Mouse (Mus musculus) urinary bladder, postnatal 10 days (tissue): ENCODE measurements at regions not wholly inside any gene's neighbourhood (a gene's known extent, or its start where the extent isn't known, plus 50 kb on each side); places are given as distances from the start of the nearest gene placed in this dataset.

Experiments used
- DNase-seq: peaks from one replicate; pipeline ENCODE4 v3.0.0; 2022; ENCODE audit warnings: low spot score

- DNase-seq: no peak
Observed at GRCm38 (mm10) chr1:128779586-128780158, 187.6 kb upstream of the Cxcr4 start.

- no peak for DNase-seq
Observed at GRCm38 (mm10) chr1:128772440-128772839, 180.3 kb upstream of the Cxcr4 start.

GRCm38 (mm10) chr1:128770786-128771185, 178.7 kb upstream of the Cxcr4 start:
- DNase-seq: no peak

GRCm38 (mm10) chr1:128767991-128768390, 175.9 kb upstream of the Cxcr4 start:
- no peak for DNase-seq

DNA sequence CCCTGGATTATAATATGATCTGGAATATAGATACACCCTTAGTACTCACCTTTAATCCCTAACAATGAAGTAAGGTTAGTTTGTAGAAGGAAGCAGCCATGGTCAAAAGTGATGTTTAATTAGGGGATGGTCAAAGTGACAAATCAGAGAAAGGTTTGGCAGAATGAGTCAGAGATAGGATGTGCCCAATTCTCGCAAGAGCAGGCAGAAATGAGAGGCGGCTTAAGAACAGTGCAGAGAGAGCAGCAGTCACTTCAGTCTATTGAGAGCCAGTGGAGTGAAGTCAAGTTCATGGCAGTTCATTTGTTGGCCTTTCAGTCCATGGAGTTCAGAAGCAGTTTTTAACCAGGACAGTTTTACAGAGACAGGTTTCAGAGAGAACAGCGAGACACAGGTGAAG, 175.3 kb upstream of the Cxcr4 start:
- no peak for DNase-seq

- DNase-seq: no peak
Observed at GRCm38 (mm10) chr1:128766894-128767268, 174.8 kb upstream of the Cxcr4 start.

- no peak for DNase-seq
Observed at GRCm38 (mm10) chr1:128766193-128766893, 174.2 kb upstream of the Cxcr4 start.

DNA sequence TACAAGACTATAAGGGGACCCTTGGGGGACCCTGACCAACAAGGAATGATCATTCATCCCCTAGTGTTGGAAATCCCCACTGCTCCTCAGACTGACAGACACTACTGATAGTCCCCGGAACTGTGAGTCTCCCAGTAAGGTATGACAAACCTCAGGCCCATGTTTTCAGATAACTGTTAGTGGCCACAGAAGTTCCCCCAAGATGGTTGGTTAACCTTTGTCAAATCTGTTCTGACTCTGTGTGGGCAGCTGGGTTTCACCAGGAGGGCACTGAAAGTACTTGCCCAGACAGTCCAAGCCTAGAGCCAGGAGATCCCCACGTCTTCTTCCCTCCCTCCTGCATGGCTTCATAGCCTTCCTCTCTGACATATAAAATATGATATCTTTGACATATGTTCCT, 173.5 kb upstream of the Cxcr4 start:
- no peak for DNase-seq

- DNase-seq: no peak
Observed at GRCm38 (mm10) chr1:128765142-128765541, 173.0 kb upstream of the Cxcr4 start.

DNA sequence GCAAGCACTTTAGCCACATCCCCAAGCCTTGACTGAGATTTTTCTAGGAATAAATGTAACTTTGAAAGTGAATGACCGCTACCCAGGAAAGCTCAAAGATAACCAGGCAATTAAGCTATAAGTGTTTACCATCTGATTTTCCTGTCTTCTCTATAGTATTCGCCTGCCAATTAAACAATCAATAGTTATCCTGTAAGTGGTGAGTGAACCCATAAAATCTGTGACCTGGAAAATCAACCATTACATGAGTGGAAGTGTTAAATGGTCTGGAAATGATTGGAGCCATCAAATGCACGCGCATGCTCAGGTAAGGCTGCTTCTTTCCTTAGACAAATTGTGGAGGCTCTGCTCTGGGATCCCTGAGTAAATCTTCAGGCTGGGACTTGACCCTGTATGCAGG, 170.8 kb upstream of the Cxcr4 start:
- no peak for DNase-seq

GRCm38 (mm10) chr1:128762076-128762475, 170.0 kb upstream of the Cxcr4 start:
- no peak for DNase-seq

GRCm38 (mm10) chr1:128758802-128759481, 166.8 kb upstream of the Cxcr4 start:
- DNase-seq: no peak

DNA sequence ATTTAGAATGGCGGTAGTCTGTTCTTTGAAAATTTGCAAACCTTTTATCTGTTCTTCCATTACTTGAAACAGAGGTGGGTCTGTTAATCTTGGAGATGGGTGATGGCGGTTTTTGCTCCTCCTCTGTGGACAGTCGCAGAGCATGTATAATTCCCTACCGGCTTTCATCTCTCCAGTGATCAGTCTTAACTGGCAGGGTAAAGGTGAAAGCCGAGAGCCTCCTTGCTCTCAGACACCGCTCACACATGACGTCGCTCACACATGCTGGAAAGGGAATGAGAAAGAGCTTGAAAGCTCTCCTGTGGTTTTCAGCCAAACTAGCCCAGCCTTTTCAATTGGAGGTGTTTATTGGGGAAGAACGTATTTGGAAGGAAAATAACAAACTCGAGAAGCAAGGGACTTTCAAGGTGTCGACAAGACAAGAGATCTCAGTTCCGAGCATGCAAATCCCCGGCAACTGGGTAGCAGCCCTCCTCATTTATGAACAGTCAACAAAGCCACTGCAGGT, 166.3 kb upstream of the Cxcr4 start:
- DNase-seq: no peak

DNA sequence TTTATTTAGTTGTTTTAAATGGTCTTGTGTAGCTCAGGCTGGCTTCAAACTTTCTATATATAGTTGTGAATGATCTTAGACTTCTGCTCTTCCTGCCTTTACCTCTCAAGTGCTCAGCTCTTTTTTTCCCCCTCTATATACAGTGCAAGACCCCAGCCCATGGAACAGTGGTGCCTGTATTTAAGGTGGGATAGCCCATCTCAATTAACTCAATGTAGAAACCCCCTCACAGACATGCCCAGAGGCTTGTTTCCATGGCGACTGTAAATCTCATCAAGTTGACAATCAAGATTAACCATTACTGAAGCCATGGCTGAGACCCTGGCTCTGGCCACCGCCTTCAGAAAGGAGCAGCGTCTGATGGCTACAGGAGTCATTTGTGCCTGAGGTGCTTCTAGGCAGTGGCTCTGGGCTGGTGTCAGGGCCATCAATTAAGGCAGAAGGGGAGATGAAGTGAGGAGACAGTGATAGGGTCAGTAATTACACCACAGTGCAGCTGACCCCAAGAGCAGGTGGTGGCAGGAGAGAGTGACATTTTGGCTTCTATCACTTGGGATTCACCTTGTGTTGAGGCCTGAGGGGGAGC, 161.4 kb upstream of the Cxcr4 start:
- no peak for DNase-seq

DNA sequence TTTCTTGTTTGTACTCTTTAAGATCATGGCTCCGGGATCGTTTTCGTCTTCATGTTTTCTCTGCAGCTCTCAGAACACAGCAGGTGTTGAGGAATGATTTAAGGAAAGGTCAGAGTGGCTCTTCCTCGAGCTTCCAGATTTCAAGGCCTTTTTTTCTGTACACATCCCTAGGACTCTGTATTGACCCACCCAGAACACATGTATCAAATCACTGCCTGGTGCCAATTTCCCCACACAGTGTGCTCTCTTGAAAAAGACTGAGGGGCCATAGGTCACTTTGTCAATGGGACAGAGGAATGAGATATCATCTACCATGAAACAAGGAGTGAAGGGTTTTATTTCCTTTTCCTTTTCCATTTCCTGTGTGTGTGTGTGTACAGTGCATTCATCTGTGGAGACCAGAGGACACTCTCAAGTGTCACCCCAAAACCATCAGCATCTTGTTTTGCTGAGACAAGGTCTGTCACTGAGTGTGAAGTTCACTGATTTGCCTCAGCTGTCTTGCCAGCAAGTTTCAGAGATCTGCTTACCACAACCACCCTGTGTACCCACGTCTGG, 157.4 kb upstream of the Cxcr4 start:
- no peak for DNase-seq

- DNase-seq: no peak
Observed at GRCm38 (mm10) chr1:128747196-128747790, 155.2 kb upstream of the Cxcr4 start.

- DNase-seq: no peak
Observed at GRCm38 (mm10) chr1:128746461-128747009, 154.4 kb upstream of the Cxcr4 start.

DNA sequence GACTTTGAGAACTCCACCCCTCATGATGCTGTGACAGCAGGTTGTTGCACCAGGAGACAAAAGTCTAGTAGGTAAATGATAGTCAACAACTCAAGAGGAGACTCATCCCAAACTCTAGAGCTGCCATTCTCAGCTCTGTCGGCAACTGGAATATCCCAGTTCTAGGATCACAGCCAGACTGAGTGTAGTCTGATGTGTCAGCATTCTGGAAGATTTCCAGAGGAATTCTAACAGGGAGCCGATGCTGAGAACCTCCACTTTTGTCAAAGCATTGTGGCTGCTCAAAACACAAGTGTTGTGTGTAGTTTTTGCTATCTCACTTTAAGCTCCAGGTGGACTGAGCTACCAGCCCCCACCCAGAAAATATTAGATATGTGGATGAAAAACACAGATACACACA, 148.5 kb upstream of the Cxcr4 start:
- no peak for DNase-seq

DNA sequence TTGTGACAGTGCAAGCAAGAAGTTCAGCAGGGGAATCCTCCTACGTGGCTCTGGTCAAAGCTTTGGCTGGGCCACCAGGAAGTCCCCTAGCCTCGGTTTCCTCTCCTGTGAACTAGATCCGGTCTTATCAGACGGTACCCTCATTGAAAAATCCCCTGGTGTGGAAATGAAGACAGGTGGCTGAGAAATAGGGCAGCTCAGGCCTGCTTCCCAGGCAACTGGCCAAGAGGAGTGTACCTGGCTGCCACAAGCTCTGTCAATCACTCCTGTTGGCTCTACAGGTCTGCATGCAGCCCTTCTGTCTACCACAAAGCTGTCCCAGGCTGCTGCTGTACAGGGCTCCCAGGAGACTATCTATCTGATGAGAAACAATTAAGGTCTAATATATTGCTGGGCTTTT, 146.1 kb upstream of the Cxcr4 start:
- no peak for DNase-seq

DNA sequence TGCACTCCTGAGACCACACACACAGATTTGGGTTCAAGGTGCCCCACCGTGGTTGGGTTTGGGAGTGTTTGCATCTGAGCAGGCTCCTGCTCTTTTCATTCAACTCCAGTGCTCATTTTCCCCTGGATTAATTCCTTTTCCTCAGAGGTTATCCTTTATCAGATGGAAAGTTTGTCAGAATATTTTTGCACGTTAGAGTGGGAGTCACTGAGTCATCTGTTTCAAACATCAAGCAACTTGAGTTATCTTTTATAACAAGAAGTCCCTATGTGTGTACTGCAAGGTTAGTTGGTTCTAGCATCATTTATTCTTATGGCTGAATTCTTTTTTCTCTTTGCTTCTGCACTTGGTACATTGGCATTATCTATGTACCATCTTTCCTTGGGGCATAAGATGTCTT, 142.8 kb upstream of the Cxcr4 start:
- no peak for DNase-seq

DNA sequence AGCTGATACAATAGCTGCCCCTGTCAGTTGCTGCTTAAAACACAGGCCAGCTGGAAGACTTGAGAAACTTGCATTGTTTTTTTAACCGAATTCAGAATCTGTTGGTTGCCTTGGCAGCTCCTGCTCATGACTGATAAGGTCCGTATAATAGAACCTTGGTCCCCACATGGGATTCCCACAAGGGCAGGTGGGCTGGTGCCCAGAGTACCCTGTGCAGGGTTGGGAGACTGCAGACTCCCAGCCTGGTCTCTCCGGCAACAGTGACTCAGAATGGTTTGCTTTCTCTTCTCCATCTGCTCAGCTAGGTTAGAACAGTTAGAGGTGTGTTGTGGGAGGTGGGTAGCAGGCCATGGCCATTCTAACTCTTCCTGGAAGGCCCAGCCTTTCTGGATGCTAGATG, 139.4 kb upstream of the Cxcr4 start:
- DNase-seq: no peak
